Mouse (Mus musculus): ENCODE results near the gene Nfia. TPM values are rescaled to one million over a fixed set of nuclear protein-coding genes. Genes with fewer than 3 reads are reported as not detected.

Gene Nfia
- polyA plus RNA-seq, 1 experiment from 2014 or later = 28.6 TPM

DNA sequence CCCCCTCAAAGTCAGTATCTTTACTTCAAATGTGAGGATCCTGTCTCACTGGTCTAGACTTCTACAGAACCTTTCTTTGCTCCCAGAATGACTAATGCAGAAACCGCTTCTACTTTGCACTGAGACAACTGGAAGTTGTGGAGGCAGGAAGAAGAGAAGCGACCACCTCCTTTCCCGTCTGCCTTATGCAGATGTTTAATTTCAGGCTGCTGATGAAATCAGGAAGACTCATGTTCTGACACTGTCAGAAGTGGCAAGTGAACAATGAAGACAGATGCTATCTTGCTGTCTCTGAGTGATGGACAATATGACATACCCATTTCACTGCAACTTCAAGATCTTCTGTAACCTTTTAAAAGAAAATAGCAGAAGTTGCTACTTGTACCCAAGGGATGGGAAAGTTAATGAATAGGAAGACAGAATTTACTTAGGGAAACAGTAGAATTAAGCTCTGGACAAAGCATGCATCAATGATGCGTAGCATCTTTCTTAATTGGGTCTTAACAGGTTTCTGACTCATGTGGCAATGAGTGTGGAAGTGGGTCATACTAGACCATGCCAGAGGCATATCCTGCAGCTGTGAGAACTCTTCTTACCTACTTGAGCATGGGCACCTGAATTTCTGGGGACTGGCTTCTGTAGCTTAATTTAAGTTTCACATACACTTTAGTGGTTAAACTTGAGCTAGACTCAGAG is 49.2 kb downstream of the Nfia start:
- WGBS = 91% methylated on average over 4 of the region's 4 CpGs
- H3K27ac ChIP-seq (replicated peaks) = no peak overlapping the region
- peaks cover 37% of the 10 kb centered on the region for H3K4me1 ChIP-seq
- H3K4me2 ChIP-seq (replicated peaks) = no peak overlapping the region
- H3K36me3 ChIP-seq = no peaks in the 10 kb centered on the region
- no peaks in the 10 kb centered on the region for H3K9me3 ChIP-seq
- no peak overlapping the region for H3K4me3 ChIP-seq
- ATAC-seq (ENCODE audit: low FRiP score, low read depth) = no peak
- peaks cover 26% of the 10 kb centered on the region for H3K27me3 ChIP-seq
- H3K9ac ChIP-seq (replicated peaks) = no peak overlapping the region

DNA sequence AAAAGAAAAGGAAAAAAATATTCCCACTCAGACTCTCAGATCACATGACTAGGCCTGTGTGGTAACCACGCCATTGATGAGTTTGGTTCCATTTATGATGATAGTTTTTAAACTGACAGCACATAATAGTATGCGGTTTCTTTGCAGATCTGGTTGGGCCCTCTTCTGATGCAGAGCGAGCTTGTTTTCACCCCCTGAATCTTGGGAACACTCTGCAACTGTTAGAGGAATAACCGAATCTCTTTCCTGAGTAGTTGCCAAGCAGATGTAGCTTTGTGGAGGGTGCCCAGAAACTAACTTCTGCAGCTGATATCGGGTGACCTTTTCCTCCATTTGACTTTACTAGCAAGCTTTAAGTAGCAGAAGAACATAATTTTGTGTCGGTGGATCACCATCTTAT is 51.0 kb downstream of the Nfia start:
- no peak overlapping the region for H3K9ac ChIP-seq (replicated peaks)
- no peak overlapping the region for H3K4me2 ChIP-seq (replicated peaks)
- WGBS = 94% methylated on average over 6 of the region's 6 CpGs
- H3K36me3 ChIP-seq = no peaks in the 10 kb centered on the region
- peaks cover 43% of the 10 kb centered on the region for H3K27me3 ChIP-seq
- no peak overlapping the region for H3K27ac ChIP-seq (replicated peaks)
- H3K4me3 ChIP-seq = no peak overlapping the region
- no peaks in the 10 kb centered on the region for H3K9me3 ChIP-seq
- ATAC-seq (ENCODE audit: low FRiP score, low read depth) = no peak
- H3K4me1 ChIP-seq = peaks cover 55% of the 10 kb centered on the region

DNA sequence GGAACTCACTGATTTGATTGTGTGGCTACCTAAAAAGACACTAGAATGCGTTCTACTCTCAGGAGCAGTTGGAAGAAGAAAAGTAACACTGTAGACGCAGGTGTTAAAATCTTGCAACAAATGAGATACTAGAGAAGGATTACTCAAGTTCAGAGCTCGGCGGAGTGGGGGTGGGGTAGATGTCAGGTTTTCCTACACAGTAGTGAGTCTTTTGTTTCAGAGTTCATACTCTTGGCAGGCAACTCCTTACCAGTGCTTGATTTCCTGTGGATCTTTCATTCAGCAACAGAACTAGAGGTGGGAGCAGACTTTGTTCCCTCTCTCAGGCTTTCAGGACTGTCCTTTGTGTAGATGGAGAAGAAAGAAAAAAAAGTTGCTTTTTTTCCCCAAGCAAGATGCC is 51.9 kb downstream of the Nfia start:
- Histone ChIP-seq H3K4me1 (peaks cover 54% of the 10 kb centered on the region), H3K4me2 (replicated peaks) (no peak overlapping the region), H3K27me3 (peaks cover 47% of the 10 kb centered on the region), H3K9ac (replicated peaks) (no peak overlapping the region), H3K27ac (replicated peaks) (no peak overlapping the region; the same call in 1 of the 2 replicates), H3K36me3 (no peaks in the 10 kb centered on the region), H3K9me3 (no peaks in the 10 kb centered on the region), H3K4me3 (no peak overlapping the region)
- ATAC-seq (ENCODE audit: low FRiP score, low read depth) = no peak
- 39% methylated on average over 4 of the region's 4 CpGs for WGBS

DNA sequence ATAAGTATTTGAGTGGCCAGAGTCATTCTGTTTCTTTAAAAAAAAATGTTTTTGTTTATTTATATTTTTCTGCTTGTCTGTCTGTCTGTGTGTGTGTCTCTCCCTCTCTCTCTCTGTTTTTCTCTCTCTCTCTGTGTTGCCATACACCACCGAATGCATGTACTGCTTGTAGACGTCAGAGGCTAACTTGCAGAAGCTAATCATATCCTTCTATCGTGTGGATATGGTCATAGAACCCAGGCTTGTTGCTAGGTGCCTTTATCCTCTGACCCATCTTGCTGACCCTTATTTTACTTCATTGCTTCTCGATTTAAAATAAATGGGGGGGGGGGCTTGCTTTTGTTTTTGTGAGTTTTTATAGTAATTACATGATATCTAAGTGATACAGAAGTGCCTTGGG is 52.9 kb downstream of the Nfia start:
- Histone ChIP-seq H3K4me3 (no peak overlapping the region), H3K4me1 (peaks cover 58% of the 10 kb centered on the region), H3K27ac (replicated peaks) (peak overlapping the region; percentile 35), H3K9me3 (no peaks in the 10 kb centered on the region), H3K27me3 (peaks cover 50% of the 10 kb centered on the region), H3K36me3 (no peaks in the 10 kb centered on the region), H3K4me2 (replicated peaks) (no peak overlapping the region), H3K9ac (replicated peaks) (no peak overlapping the region)
- peak; percentile 75 for ATAC-seq (ENCODE audit: low FRiP score, low read depth)
- WGBS = 18% methylated on average over 4 of the region's 4 CpGs

DNA sequence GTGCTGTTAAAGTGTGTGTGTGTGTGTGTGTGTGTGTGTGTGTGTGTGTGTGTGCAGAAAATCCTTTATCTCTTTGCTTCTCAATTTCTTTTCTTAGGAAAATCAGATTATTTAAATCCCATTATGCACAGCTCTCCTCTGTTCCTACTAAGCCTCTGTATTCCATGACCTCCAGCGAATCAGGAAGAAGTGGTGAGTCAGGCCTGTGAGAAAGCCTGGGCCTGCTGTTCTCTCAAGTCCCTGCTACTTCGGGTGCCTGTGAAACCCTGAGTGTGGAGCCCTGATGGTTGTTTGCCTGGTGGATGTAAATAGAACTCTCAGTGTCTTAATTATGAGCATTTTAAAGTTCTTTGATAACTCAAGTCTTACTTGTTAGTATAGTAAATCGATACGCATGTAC is 53.3 kb downstream of the Nfia start:
- 49% methylated on average over 4 of the region's 4 CpGs for WGBS
- H3K27ac ChIP-seq (replicated peaks) = peak overlapping the region; percentile 35

DNA sequence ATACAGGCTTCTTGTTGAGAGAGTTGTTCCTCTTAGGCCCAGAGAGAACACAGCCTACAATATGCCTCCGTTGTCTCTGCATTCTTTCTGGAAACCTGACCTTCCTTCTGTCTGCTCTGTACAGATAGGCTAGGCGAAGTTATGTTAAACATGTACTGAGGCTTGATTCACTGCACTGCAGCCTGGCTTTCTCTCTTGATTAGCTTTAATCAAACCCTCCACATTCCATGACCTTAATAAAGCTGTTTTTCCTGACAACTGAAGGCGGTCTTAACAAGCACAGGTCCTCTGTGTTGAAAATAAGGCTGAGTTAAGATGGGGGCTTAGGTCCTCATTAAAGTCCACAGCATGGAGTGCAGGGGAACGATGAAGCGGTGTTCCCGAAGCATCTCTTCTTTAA is 54.6 kb downstream of the Nfia start:
- Histone ChIP-seq H3K4me3 (no peak overlapping the region), H3K4me1 (peaks cover 58% of the 10 kb centered on the region), H3K27ac (replicated peaks) (no peak overlapping the region), H3K36me3 (no peaks in the 10 kb centered on the region), H3K4me2 (replicated peaks) (no peak overlapping the region), H3K27me3 (peaks cover 50% of the 10 kb centered on the region), H3K9ac (replicated peaks) (no peak overlapping the region), H3K9me3 (no peaks in the 10 kb centered on the region)
- ATAC-seq (ENCODE audit: low FRiP score, low read depth) = 0 out of 2 replicates have a peak, but pooled peaks have one; percentile 14
- 52% methylated on average over 6 of the region's 6 CpGs for WGBS

More for the DNA sequence above, 53.3 kb downstream of the Nfia start:
- H3K4me3 ChIP-seq = no peak overlapping the region
- H3K9me3 ChIP-seq = no peaks in the 10 kb centered on the region
- peak; percentile 96 for ATAC-seq (ENCODE audit: low FRiP score, low read depth)
- peaks cover 58% of the 10 kb centered on the region for H3K4me1 ChIP-seq
- H3K9ac ChIP-seq (replicated peaks) = no peak overlapping the region
- H3K36me3 ChIP-seq = no peaks in the 10 kb centered on the region
- H3K4me2 ChIP-seq (replicated peaks) = no peak overlapping the region
- peaks cover 49% of the 10 kb centered on the region for H3K27me3 ChIP-seq

DNA sequence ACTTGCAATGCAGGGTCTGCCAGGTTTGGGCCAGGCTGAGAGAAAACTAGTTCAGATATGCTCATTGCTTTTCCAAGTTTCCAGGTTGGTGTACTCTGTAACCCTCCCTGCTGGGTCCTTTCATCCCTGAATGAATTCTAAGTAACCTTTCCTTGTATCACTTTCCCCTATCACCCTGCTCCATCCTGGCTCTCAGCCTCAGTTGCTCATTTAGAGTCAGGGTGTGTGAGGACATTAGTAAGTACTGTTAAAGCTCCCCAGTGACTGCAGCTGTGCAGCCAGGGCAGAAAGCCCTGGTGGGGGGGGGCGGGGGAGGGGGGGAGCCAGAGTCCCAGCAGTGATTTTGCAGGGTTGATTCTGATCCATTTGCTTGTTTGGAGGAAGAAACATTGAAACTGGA is 56.0 kb downstream of the Nfia start:
- no peaks in the 10 kb centered on the region for H3K9me3 ChIP-seq
- peaks cover 55% of the 10 kb centered on the region for H3K27me3 ChIP-seq
- no peaks in the 10 kb centered on the region for H3K36me3 ChIP-seq
- H3K27ac ChIP-seq (replicated peaks) = no peak overlapping the region
- no CpG with 5 or more reads among the region's 1 CpGs for WGBS
- ATAC-seq (ENCODE audit: low FRiP score, low read depth) = no peak
- no peak overlapping the region for H3K4me2 ChIP-seq (replicated peaks)
- no peak overlapping the region for H3K9ac ChIP-seq (replicated peaks)
- peaks cover 52% of the 10 kb centered on the region for H3K4me1 ChIP-seq
- H3K4me3 ChIP-seq = no peak overlapping the region

DNA sequence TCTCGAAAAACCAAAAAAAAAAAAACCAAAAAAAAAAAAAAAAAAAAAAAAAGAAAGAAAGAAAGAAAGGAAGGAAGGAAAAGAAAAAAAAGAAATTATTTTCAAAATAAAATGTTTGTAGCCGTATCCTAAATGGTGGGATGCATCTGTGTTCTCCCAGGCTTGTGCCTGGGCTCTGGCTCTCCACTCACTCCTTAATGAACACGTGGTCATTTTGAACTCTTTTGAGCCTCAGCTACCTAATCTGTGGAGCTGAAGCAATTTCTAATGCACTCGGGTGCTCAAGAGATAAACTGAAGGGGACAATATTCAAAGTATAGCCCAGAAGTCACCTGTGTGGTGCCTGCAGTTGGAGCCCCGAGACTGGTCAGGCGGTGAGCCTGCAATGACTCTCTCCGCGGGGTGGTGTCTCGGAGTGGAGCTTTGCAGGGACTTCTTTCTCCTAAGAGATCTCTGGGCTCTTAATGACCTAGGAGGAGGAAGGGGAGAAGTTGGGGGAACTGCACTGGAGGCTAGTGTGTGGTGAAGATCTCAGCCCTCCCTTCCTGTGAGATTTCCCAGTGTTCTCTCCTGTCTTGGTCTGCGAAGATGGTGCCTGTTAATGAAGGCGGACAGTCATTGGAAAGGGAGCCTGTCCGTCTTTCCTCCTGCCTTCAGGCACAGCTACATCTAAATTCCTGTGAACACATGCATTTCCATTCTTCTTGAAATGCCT is 57.0 kb downstream of the Nfia start:
- Histone ChIP-seq H3K4me2 (replicated peaks) (no peak overlapping the region), H3K36me3 (no peaks in the 10 kb centered on the region), H3K27ac (replicated peaks) (no peak overlapping the region), H3K9me3 (no peaks in the 10 kb centered on the region), H3K27me3 (peaks cover 62% of the 10 kb centered on the region), H3K9ac (replicated peaks) (no peak overlapping the region), H3K4me3 (no peak overlapping the region), H3K4me1 (peaks cover 47% of the 10 kb centered on the region)
- ATAC-seq (ENCODE audit: low FRiP score, low read depth) = no peak
- 82% methylated on average over 11 of the region's 12 CpGs for WGBS

DNA sequence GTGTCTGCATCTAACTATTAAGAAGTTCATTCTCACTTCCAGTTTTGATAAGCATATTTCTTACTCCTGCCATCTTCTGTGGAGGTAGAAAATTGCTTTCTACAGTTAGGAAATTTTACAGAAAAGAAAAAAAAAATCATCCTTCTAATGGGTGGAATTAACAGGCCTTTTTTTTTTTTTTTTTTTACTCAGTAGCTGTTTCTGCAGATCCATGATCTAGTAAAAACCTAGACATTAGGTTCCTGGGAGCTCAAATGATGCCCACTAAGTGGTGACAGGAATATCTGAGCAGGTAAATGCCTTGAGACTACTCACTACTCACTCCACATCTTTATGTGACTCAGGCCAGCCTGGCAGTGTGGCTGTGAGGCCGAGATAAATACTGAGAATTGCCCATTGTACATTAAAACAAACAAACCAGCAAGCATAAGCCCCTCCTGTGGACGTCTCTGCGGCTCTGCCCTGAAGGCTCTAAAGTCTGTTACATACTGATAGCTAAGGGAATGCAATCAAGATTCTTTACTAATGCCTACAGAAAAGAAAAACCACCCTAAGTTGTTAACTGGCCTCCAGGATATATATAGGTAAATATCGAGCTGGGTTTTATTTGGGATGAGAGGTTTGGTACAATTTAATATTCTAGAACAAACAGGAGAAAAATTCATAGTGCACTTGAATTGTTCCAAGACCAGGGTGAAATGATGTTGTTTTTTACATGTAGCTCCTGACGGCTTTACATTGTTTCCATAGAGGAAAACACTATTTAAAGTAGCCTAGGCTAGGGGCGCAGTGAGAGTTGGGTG is 57.7 kb downstream of the Nfia start:
- Histone ChIP-seq H3K4me2 (replicated peaks) (no peak overlapping the region), H3K4me1 (peaks cover 40% of the 10 kb centered on the region), H3K9me3 (no peaks in the 10 kb centered on the region), H3K27me3 (peaks cover 69% of the 10 kb centered on the region), H3K9ac (replicated peaks) (no peak overlapping the region), H3K27ac (replicated peaks) (no peak overlapping the region), H3K36me3 (no peaks in the 10 kb centered on the region), H3K4me3 (no peak overlapping the region)
- WGBS = 57% methylated on average over 6 of the region's 6 CpGs
- ATAC-seq (ENCODE audit: low FRiP score, low read depth) = no peak

DNA sequence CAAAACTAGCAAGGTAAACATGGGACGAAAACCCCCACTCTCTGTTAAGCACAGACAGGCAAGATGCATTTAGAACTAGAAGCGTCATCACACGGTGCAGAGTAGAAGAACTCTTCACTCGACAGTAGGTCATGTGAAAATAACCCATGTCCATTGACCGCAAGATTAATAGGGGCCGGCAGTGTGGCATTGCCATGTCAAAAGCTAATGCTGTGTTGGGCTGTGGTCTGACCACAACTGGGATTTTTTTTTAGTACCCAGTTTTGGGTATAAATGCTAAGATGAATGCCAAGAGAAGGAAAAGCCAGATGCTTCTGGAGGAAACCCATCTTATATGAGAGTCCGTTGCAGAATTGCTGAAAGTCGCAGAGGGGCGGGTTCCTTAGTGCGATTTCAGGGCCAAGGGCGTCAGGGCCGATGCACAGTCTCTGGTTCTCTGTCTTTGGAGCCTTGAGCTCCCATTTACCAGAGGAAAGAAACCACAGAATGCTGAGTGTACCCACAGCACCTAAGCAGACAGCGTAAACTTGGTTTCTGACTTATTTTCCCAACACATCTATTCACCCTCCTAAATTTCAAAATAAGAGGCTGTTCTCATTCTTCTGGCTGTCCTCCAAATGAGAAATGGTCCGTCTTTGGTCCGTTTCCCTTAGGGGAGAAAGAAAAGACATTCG is 58.5 kb downstream of the Nfia start:
- peaks cover 77% of the 10 kb centered on the region for H3K27me3 ChIP-seq
- no peak overlapping the region for H3K9ac ChIP-seq (replicated peaks)
- H3K36me3 ChIP-seq = no peaks in the 10 kb centered on the region
- no peaks in the 10 kb centered on the region for H3K9me3 ChIP-seq
- H3K27ac ChIP-seq (replicated peaks) = no peak overlapping the region
- no peak overlapping the region for H3K4me3 ChIP-seq
- no peak overlapping the region for H3K4me2 ChIP-seq (replicated peaks)
- H3K4me1 ChIP-seq = peaks cover 32% of the 10 kb centered on the region
- ATAC-seq (ENCODE audit: low FRiP score, low read depth) = no peak
- WGBS = 90% methylated on average over 16 of the region's 16 CpGs

DNA sequence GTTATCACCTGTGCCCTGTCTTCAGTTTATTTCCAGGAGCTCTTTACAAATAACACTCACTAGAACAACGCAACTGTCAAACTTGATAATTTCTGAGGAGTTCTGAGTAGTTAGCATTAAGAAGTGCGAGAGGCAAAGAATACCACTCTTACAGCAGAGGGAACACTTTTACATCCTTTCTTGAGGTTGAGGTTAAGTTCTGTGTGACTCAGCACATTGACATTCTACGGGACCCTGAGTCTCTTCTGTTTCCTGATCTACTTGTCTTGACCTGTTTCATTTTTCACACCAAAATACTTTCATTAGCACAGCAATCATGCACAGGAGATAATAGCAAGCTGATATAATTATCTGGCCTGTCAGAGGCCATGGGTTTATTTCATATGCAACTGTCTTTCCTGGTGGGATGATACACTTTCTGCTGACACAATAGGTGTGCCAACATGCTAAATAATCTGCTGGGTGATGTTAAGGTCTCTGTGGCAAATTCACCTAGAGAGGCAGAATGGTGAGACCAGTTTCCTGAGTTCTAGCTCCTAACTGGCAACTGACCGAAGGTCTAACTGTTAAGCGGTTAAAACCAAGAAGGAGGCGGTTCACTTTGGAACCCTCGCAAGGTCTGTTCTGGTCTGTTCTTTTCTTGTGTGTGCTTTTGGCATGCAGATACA is 59.2 kb downstream of the Nfia start:
- H3K9me3 ChIP-seq = no peaks in the 10 kb centered on the region
- WGBS = 94% methylated on average over 7 of the region's 7 CpGs
- H3K27me3 ChIP-seq = peaks cover 81% of the 10 kb centered on the region
- H3K4me2 ChIP-seq (replicated peaks) = no peak overlapping the region
- H3K36me3 ChIP-seq = no peaks in the 10 kb centered on the region
- peaks cover 27% of the 10 kb centered on the region for H3K4me1 ChIP-seq
- no peak overlapping the region for H3K4me3 ChIP-seq
- no peak for ATAC-seq (ENCODE audit: low FRiP score, low read depth)
- H3K9ac ChIP-seq (replicated peaks) = no peak overlapping the region
- H3K27ac ChIP-seq (replicated peaks) = no peak overlapping the region
